Mouse (Mus musculus): ENCODE results near the gene Sap30bp.

- TF ChIP-seq EP300 (IDR thresholded peaks at IDR 0.05; ENCODE audit: insufficient read depth, low read depth, low read length) = no peak
- TF ChIP-seq POLR2A (IDR thresholded peaks at IDR 0.05; ENCODE audit: insufficient read depth, low read length) = no peak
Measured at GRCm38 (mm10) chr11:115999027-115999426, 65.9 kb downstream of the Sap30bp start.
